Mouse (Mus musculus) embryonic facial prominence, embryonic 15.5 days (tissue): ENCODE measurements around the gene Gfi1b. TPM values are rescaled to one million over a fixed set of nuclear protein-coding genes. Genes with fewer than 3 reads are reported as not detected.
A peak's percentile ranks its signal among the peaks of the same experiment; 100 is the strongest.

Source experiments
- ATAC-seq: fragments of 200-750 bp; cut with Nextera tagmentation; 2 replicates; pipeline ENCODE4 v1.8.0; 2017; ENCODE audit warnings: low read depth, moderate TSS enrichment; ENCODE audit not compliant: insufficient number of reproducible peaks, low FRiP score, low TSS enrichment
- H3K27ac ChIP-seq: fragments of 300-500 bp; sonication (generic); replicated peaks from 2 replicates; pipeline ENCODE4 v1.5.1; 2015; ENCODE audit warnings: mild to moderate bottlenecking, inconsistent platforms
- H3K27me3 ChIP-seq: fragments of 300-500 bp; sonication (generic); 2 replicates; pipeline ENCODE4 v1.6.1; 2015; ENCODE audit warnings: inconsistent platforms
- H3K36me3 ChIP-seq: fragments of 300-500 bp; sonication (generic); 2 replicates; pipeline ENCODE4 v1.6.1; 2015; ENCODE audit warnings: mild to moderate bottlenecking, inconsistent platforms
- H3K4me1 ChIP-seq: fragments of 300-500 bp; sonication (generic); 2 replicates; pipeline ENCODE4 v1.6.1; 2015; ENCODE audit warnings: inconsistent platforms
- H3K4me2 ChIP-seq: fragments of 300-500 bp; sonication (generic); replicated peaks from 2 replicates; pipeline ENCODE4 v1.6.1; 2015; ENCODE audit warnings: mild to moderate bottlenecking, inconsistent platforms
- H3K4me3 ChIP-seq: fragments of 300-500 bp; sonication (generic); replicated peaks from 2 replicates; pipeline ENCODE4 v1.5.1; 2015; ENCODE audit warnings: mild to moderate bottlenecking, inconsistent platforms
- H3K9ac ChIP-seq: fragments of 300-500 bp; sonication (generic); 2 replicates; pipeline ENCODE4 v1.6.1; 2015; ENCODE audit warnings: inconsistent platforms
- H3K9me3 ChIP-seq: fragments of 300-500 bp; sonication (generic); replicated peaks from 2 replicates; pipeline ENCODE4 v1.6.1; 2016; ENCODE audit warnings: inconsistent platforms
- WGBS: fragments of 180-500 bp; shearing (Covaris S2); methylation state at CpG from one replicate; pipeline ENCODE4 v1.1.7; 2015; 5-methylcytosine and 5-hydroxymethylcytosine counted together
- polyA plus RNA-seq: library from polyadenylated mRNA; unstranded; fragments of >200 nt; fragmentation: Nextera tagmentation; extraction: Ambion mirVana; gene quantifications from 2 replicates; pipeline ENCODE4 v1.2.1, GENCODE M21; 2015

The Gfi1b gene
- polyA plus RNA-seq, 1 experiment from 2014 or later, result not detected

DNA sequence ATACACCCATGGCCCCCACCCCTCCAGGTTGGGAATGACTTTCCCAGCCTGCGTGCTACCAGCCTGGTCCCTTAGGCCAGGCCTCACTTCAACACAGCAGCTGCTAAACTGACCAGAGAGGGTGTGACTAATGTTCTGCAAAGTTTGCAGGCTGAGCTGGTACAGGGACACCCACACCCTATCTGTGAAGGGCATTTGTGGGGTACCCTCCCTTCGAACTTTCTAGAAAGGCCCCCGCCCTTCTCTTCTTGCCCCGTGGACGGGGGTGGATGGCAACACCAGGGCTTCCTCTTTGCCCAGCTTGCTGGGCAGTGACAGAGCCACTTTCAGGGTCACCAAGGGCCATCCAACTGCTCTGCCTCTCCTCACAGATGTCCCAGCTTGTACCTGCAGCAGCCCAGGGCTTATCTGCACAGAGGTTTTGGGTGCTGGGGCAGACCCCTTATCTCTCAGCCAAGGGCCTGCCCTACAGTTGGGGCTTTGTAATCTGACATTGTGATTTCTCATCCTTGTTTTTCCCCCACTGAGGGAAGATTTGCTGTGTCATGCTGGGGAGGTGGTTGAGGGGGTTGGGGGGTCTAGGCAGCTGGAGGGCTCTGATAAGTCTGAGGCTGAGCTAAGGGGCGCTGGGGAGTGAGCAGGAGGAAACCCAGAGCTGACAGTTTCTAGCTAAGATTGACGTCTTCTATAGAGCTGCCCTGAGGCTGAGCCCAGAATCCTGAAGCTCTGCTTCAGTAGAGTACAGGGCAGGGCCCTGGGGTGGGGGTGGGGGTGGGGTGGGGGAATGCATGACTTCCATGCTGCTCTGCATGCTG is 23.8 kb downstream of the Gfi1b start:
- no peak overlapping the region for H3K4me2 ChIP-seq
- H3K27me3 ChIP-seq, result 0 out of 2 replicates have a peak, but pooled peaks cover 3% of the 10 kb centered on the region
- 74% methylated on average over 7 of the region's 7 CpGs for WGBS
- no peaks in the 10 kb centered on the region for H3K9me3 ChIP-seq
- no peak overlapping the region for H3K4me3 ChIP-seq
- no peak for ATAC-seq
- no peak overlapping the region for H3K27ac ChIP-seq
- H3K4me1 ChIP-seq, result no peaks in the 10 kb centered on the region
- H3K9ac ChIP-seq, result no peak overlapping the region
- no peaks in the 10 kb centered on the region for H3K36me3 ChIP-seq

DNA sequence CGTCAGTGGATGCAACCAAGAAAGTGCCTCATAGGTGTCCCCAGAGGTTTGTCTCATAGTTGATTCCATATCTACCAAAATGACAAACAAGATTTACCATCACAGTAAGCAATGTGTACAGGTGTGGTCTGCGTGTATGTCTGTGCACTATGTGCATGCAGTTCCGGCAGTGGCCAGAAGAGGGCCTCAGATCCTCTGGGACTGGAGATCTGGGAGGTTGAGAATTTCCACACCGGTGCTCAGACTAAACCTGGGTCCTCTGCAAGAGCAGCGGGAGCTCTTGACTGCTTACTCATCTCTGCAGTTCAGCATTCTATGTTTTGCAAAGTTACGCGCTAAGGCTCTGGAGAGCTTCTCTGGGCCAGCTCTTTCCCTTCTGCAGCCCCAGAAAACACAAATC is 24.8 kb downstream of the Gfi1b start:
- Histone ChIP-seq H3K9ac (no peak overlapping the region), H3K27me3 (0 out of 2 replicates have a peak, but pooled peaks cover 9% of the 10 kb centered on the region), H3K4me2 (no peak overlapping the region), H3K4me1 (no peaks in the 10 kb centered on the region), H3K27ac (no peak overlapping the region), H3K4me3 (no peak overlapping the region), H3K36me3 (no peaks in the 10 kb centered on the region), H3K9me3 (no peaks in the 10 kb centered on the region)
- ATAC-seq, result no peak
- WGBS, result 88% methylated on average over 7 of the region's 7 CpGs

DNA sequence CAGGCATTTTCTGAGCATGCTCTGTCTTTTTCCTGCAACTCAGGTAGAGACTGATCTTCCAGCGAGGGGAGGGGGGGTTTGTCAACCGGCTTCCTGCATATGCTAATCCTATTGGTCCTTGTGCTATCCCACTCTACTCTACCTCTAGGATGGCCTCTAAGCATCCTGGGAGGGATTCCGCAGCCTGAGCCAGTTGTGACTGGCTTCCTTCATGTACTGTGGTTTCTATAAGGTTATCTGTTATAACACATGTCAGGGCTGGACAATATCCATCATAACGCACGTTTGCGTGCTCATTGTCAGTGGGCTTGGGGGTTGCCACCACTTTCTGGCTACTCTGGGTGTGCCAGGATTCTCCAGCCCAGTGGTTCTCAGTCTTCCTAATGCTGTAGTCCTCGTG is 25.8 kb downstream of the Gfi1b start:
- H3K36me3 ChIP-seq, result no peaks in the 10 kb centered on the region
- no peak overlapping the region for H3K9ac ChIP-seq
- no peak overlapping the region for H3K4me3 ChIP-seq
- H3K27me3 ChIP-seq, result 0 out of 2 replicates have a peak, but pooled peaks cover 9% of the 10 kb centered on the region
- no peaks in the 10 kb centered on the region for H3K9me3 ChIP-seq
- WGBS, result 77% methylated on average over 7 of the region's 7 CpGs
- no peak overlapping the region for H3K27ac ChIP-seq
- ATAC-seq, result no peak
- H3K4me2 ChIP-seq, result no peak overlapping the region
- H3K4me1 ChIP-seq, result no peaks in the 10 kb centered on the region

DNA sequence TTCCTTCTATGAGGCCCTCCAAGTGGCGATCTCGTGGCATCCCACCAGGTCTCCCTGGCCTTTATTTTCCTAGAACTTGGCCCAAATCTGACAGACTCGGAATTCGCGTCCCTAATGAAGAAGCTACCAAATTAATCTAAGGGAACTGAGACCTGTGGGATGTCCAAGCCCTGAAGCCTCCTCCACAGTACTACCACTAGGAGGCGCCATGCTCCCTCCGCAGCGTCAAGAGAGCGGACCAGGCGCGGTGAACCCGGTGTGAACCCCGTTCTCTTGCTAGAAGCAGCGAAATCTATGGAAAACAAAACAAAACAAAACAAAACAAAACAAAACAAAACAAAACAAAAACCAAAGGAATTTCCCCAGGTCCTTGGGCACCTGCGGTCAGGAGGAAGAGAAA is 29.0 kb downstream of the Gfi1b start:
- Histone ChIP-seq H3K4me3 (no peak overlapping the region), H3K9me3 (no peaks in the 10 kb centered on the region), H3K4me2 (no peak overlapping the region), H3K27ac (no peak overlapping the region), H3K9ac (no peak overlapping the region), H3K27me3 (0 out of 2 replicates have a peak, but pooled peaks cover 9% of the 10 kb centered on the region), H3K4me1 (no peaks in the 10 kb centered on the region), H3K36me3 (no peaks in the 10 kb centered on the region)
- 4% methylated on average over 15 of the region's 15 CpGs for WGBS
- ATAC-seq, result no peak

GRCm38 (mm10) chr2:28591479-28591878 is 30.3 kb downstream of the Gfi1b start:
- Histone ChIP-seq H3K9me3 (no peaks in the 10 kb centered on the region), H3K4me3 (no peak overlapping the region), H3K27me3 (0 out of 2 replicates have a peak, but pooled peaks cover 9% of the 10 kb centered on the region), H3K27ac (no peak overlapping the region), H3K4me1 (no peaks in the 10 kb centered on the region), H3K4me2 (no peak overlapping the region), H3K9ac (no peak overlapping the region), H3K36me3 (no peaks in the 10 kb centered on the region)
- WGBS, result 64% methylated on average over 2 of the region's 2 CpGs
- ATAC-seq, result peak; percentile 24; the same call in 1 of the 2 replicates

- no peak overlapping the region for H3K4me3 ChIP-seq
- no peaks in the 10 kb centered on the region for H3K9me3 ChIP-seq
- 17% methylated on average over 1 of the region's 1 CpGs for WGBS
- no peak for ATAC-seq
- no peak overlapping the region for H3K4me2 ChIP-seq
- no peaks in the 10 kb centered on the region for H3K36me3 ChIP-seq
- 0 out of 2 replicates have a peak, but pooled peaks cover 6% of the 10 kb centered on the region for H3K27me3 ChIP-seq
- H3K4me1 ChIP-seq, result peaks cover 2% of the 10 kb centered on the region; the same call in 1 of the 2 replicates
- H3K9ac ChIP-seq, result no peak overlapping the region
- H3K27ac ChIP-seq, result no peak overlapping the region
Observed at GRCm38 (mm10) chr2:28588574-28588973, 33.2 kb downstream of the Gfi1b start.

GRCm38 (mm10) chr2:28585730-28586129 is 36.1 kb downstream of the Gfi1b start:
- Histone ChIP-seq H3K9me3 (no peaks in the 10 kb centered on the region), H3K36me3 (peaks cover 5% of the 10 kb centered on the region; the same call in 1 of the 2 replicates), H3K4me3 (no peak overlapping the region), H3K27me3 (no peaks in the 10 kb centered on the region), H3K9ac (no peak overlapping the region), H3K4me1 (peaks cover 21% of the 10 kb centered on the region), H3K27ac (no peak overlapping the region), H3K4me2 (no peak overlapping the region)
- 40% methylated on average over 2 of the region's 2 CpGs for WGBS
- ATAC-seq, result no peak

GRCm38 (mm10) chr2:28585043-28585571 is 36.7 kb downstream of the Gfi1b start:
- H3K4me3 ChIP-seq, result no peak overlapping the region
- H3K36me3 ChIP-seq, result peaks cover 10% of the 10 kb centered on the region; the same call in 1 of the 2 replicates
- H3K27ac ChIP-seq, result no peak overlapping the region
- H3K9ac ChIP-seq, result no peak overlapping the region
- no peaks in the 10 kb centered on the region for H3K27me3 ChIP-seq
- no peak for ATAC-seq
- no peak overlapping the region for H3K4me2 ChIP-seq
- WGBS, result 15% methylated on average over 6 of the region's 6 CpGs
- H3K4me1 ChIP-seq, result peaks cover 21% of the 10 kb centered on the region
- H3K9me3 ChIP-seq, result no peaks in the 10 kb centered on the region

- Histone ChIP-seq H3K27ac (peak within 1 kb of the TSS; percentile 97), H3K4me2 (peak within 1 kb of the TSS; percentile 63), H3K27me3 (no peaks in the 10 kb centered on the region), H3K36me3 (peaks cover 23% of the 10 kb centered on the region), H3K4me1 (peaks cover 22% of the 10 kb centered on the region), H3K4me3 (peak within 1 kb of the TSS; percentile 77), H3K9ac (peak within 1 kb of the TSS; percentile 69), H3K9me3 (no peaks in the 10 kb centered on the region)
- 73% methylated on average over 9 of the region's 9 CpGs for WGBS
- ATAC-seq, result no peak
Observed at GRCm38 (mm10) chr2:28583651-28584050, 38.1 kb downstream of the Gfi1b start, which contains the start of gene Gtf3c5. Gtf3c5 (minus strand) TSS chr2:28583751.

DNA sequence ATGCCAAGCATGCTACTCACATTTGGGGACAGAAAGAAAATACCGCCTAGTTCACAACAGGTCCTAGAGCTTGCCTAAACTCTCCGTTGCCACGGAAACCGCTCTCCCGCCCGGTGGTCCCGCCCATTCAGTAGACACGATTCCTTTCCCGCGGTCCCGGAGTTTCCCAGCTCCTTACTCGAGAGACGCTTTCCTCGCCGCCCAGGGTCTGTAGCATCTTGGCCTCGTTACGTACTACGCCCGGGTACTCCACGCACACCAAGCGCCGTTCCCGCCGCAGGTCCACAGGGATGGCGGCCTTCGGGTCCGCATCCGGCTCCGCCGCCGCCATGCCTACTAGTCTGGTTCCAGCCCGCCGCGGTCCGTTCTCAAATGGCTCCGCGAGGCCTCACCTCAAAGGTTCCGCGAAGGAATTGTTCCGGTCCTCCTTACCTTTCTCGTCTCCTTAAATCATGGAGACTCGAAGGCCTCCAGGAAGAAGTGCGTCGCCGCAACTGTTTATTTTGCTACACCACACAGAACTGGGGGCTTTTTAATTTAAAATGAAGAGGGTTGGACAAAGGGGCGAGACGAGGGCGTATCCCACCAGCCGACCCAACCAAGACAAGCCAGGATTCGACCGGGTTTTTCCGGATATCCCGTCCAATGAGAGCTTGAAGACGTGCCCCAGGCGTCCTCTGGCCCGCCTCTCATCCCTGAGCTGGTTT is 39.0 kb downstream of the Gfi1b start:
- peak overlapping the region; percentile 63 for H3K4me2 ChIP-seq
- under 1% methylated on average over 56 of the region's 56 CpGs for WGBS
- H3K4me3 ChIP-seq, result peak overlapping the region; percentile 77
- H3K4me1 ChIP-seq, result peaks cover 31% of the 10 kb centered on the region
- H3K9ac ChIP-seq, result peak overlapping the region; percentile 69
- peaks cover 31% of the 10 kb centered on the region for H3K36me3 ChIP-seq
- peak overlapping the region; percentile 97 for H3K27ac ChIP-seq
- no peaks in the 10 kb centered on the region for H3K9me3 ChIP-seq
- peak; percentile 93 for ATAC-seq
- H3K27me3 ChIP-seq, result no peaks in the 10 kb centered on the region

DNA sequence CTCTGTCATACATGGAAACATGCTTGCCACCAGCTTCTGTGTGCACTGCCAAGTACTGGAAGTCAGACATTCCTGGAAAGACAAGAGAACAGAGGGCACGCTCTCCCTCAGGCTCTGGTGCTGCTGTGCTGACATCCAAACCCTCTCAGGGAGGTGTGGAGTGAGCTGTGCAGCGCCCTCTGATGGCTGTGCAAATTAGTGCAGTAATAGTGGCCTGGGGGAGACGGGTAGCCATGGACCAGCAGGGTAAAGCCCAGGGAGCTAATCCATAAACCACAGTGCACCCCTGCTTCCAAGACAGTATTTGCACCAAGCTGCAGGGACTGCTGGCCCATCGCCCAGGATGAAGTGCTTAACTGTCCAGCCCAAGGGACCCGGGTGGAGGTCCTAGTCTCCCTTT is 43.8 kb downstream of the Gfi1b start:
- no peak for ATAC-seq
- Histone ChIP-seq H3K27ac (peak overlapping the region; percentile 52; the same call in 1 of the 2 replicates), H3K9me3 (no peaks in the 10 kb centered on the region)

More for the DNA sequence above, 43.8 kb downstream of the Gfi1b start:
- 58% methylated on average over 5 of the region's 5 CpGs for WGBS
- H3K4me2 ChIP-seq, result no peak overlapping the region
- H3K36me3 ChIP-seq, result peaks cover 72% of the 10 kb centered on the region
- H3K4me3 ChIP-seq, result no peak overlapping the region
- H3K9ac ChIP-seq, result no peak overlapping the region
- H3K4me1 ChIP-seq, result peaks cover 30% of the 10 kb centered on the region
- no peaks in the 10 kb centered on the region for H3K27me3 ChIP-seq
